Mouse (Mus musculus): ENCODE measurements around the gene 4931422A03Rik. TPM values are rescaled to one million over a fixed set of nuclear protein-coding genes. Genes with fewer than 3 reads are reported as not detected.
"Not testable (repeated sequence)": the region's sequence is repeated elsewhere in the genome, so short reads cannot be mapped to it uniquely, and the experiment has no call there.

Gene 4931422A03Rik
- total and polyA plus RNA-seq, 2 experiments: not detected

- peak within 1 kb of the TSS; percentile 92 for H3K9ac ChIP-seq (ENCODE audit: low read depth, low read length)
- H3K79me2 ChIP-seq (ENCODE audit: control insufficient read depth, insufficient read depth, low read length): peaks cover 14% of the 10 kb centered on the region
- peak within 1 kb of the TSS; percentile 99 for H3K27ac ChIP-seq (replicated peaks; ENCODE audit: insufficient read depth, low read depth, low read length)
- peak; percentile 51 for DNase-seq (ENCODE audit: extremely low read depth, low read depth, low spot score)
- peak; percentile 48; the same call in 1 of the 2 replicates for TF ChIP-seq CTCF (IDR thresholded peaks at IDR 0.05; ENCODE audit: low read depth, low read length)
- peak; percentile 91 for TF ChIP-seq POLR2A (IDR thresholded peaks at IDR 0.05; ENCODE audit: extremely low read depth, insufficient read depth, low read length)
- peaks cover 13% of the 10 kb centered on the region for H3K36me3 ChIP-seq (ENCODE audit: control insufficient read depth, insufficient read depth, low read length)
- WGBS: 2% methylated on average over 44 of the region's 44 CpGs
- peak within 1 kb of the TSS; percentile 98 for H3K4me3 ChIP-seq (ENCODE audit: insufficient read depth, low read depth, low read length)
- peaks cover 8% of the 10 kb centered on the region for H3K4me1 ChIP-seq (ENCODE audit: control insufficient read depth, insufficient read depth, low read length)
- H3K27me3 ChIP-seq (ENCODE audit: control insufficient read depth, insufficient read depth, low read length): no peaks in the 10 kb centered on the region
Measured at GRCm38 (mm10) chr2:104027458-104028138, 563 bp downstream of the 4931422A03Rik start, which contains the start of gene Fbxo3. Fbxo3 (plus strand) TSS chr2:104027721.

- TF ChIP-seq CTCF (IDR thresholded peaks at IDR 0.05; ENCODE audit: low read depth, low read length) (no peak), POLR2A (IDR thresholded peaks at IDR 0.05; ENCODE audit: extremely low read depth, insufficient read depth, low read length) (no peak)
- no peaks in the 10 kb centered on the region for H3K36me3 ChIP-seq (ENCODE audit: control insufficient read depth, insufficient read depth, low read length)
- H3K79me2 ChIP-seq (ENCODE audit: control insufficient read depth, insufficient read depth, low read length): peaks cover 12% of the 10 kb centered on the region
- H3K27ac ChIP-seq (replicated peaks; ENCODE audit: insufficient read depth, low read depth, low read length): no peak overlapping the region
- H3K9ac ChIP-seq (ENCODE audit: low read depth, low read length): no peak overlapping the region
- no peaks in the 10 kb centered on the region for H3K27me3 ChIP-seq (ENCODE audit: control insufficient read depth, insufficient read depth, low read length)
- H3K4me3 ChIP-seq (ENCODE audit: insufficient read depth, low read depth, low read length): no peak overlapping the region
- no peak for DNase-seq (ENCODE audit: extremely low read depth, low read depth, low spot score)
- peaks cover 2% of the 10 kb centered on the region; the same call in 1 of the 2 replicates for H3K4me1 ChIP-seq (ENCODE audit: control insufficient read depth, insufficient read depth, low read length)
- WGBS: 98% methylated on average over 4 of the region's 4 CpGs
Measured at GRCm38 (mm10) chr2:104024656-104025055, 3.5 kb downstream of the 4931422A03Rik start.

- Histone ChIP-seq H3K27ac (replicated peaks; ENCODE audit: insufficient read depth, low read depth, low read length) (no peak overlapping the region), H3K4me3 (ENCODE audit: insufficient read depth, low read depth, low read length) (no peak overlapping the region), H3K79me2 (ENCODE audit: control insufficient read depth, insufficient read depth, low read length) (peaks cover 5% of the 10 kb centered on the region), H3K4me1 (ENCODE audit: control insufficient read depth, insufficient read depth, low read length) (no peaks in the 10 kb centered on the region), H3K27me3 (ENCODE audit: control insufficient read depth, insufficient read depth, low read length) (no peaks in the 10 kb centered on the region), H3K36me3 (ENCODE audit: control insufficient read depth, insufficient read depth, low read length) (no peaks in the 10 kb centered on the region), H3K9ac (ENCODE audit: low read depth, low read length) (no peak overlapping the region)
- DNase-seq (ENCODE audit: extremely low read depth, low read depth, low spot score): no peak
- 88% methylated on average over 7 of the region's 7 CpGs for WGBS
- TF ChIP-seq POLR2A (IDR thresholded peaks at IDR 0.05; ENCODE audit: extremely low read depth, insufficient read depth, low read length) (no peak), CTCF (IDR thresholded peaks at IDR 0.05; ENCODE audit: low read depth, low read length) (no peak)
Measured at GRCm38 (mm10) chr2:104023096-104023495, 5.1 kb downstream of the 4931422A03Rik start.

- whole genome bisulfite sequencing: 30% methylated on average over 3 of the region's 3 CpGs
- DNase-seq (ENCODE audit: extremely low read depth, low read depth, low spot score): peak; percentile 93
- H3K4me3 ChIP-seq (ENCODE audit: insufficient read depth, low read depth, low read length); H3K27me3 ChIP-seq (ENCODE audit: control insufficient read depth, insufficient read depth, low read length); H3K4me1 ChIP-seq (ENCODE audit: control insufficient read depth, insufficient read depth, low read length); H3K36me3 ChIP-seq (ENCODE audit: control insufficient read depth, insufficient read depth, low read length); H3K9ac ChIP-seq (ENCODE audit: low read depth, low read length); H3K79me2 ChIP-seq (ENCODE audit: control insufficient read depth, insufficient read depth, low read length): not testable (repeated sequence)
- H3K27ac ChIP-seq (replicated peaks; ENCODE audit: insufficient read depth, low read depth, low read length): peak overlapping the region; percentile 95
Measured at GRCm38 (mm10) chr2:104008853-104009252, 19.3 kb downstream of the 4931422A03Rik start.

GRCm38 (mm10) chr2:104007793-104008519, 20.2 kb downstream of the 4931422A03Rik start:
- no peak overlapping the region for H3K4me3 ChIP-seq (ENCODE audit: insufficient read depth, low read depth, low read length)
- TF ChIP-seq POLR2A (IDR thresholded peaks at IDR 0.05; ENCODE audit: extremely low read depth, insufficient read depth, low read length) (no peak), CTCF (IDR thresholded peaks at IDR 0.05; ENCODE audit: low read depth, low read length) (no peak)
- H3K27me3 ChIP-seq (ENCODE audit: control insufficient read depth, insufficient read depth, low read length): no peaks in the 10 kb centered on the region
- no peak overlapping the region for H3K9ac ChIP-seq (ENCODE audit: low read depth, low read length)
- DNase-seq (ENCODE audit: extremely low read depth, low read depth, low spot score): peak; percentile 95
- H3K27ac ChIP-seq (replicated peaks; ENCODE audit: insufficient read depth, low read depth, low read length): peak overlapping the region; percentile 95
- peaks cover 8% of the 10 kb centered on the region; the same call in 1 of the 2 replicates for H3K4me1 ChIP-seq (ENCODE audit: control insufficient read depth, insufficient read depth, low read length)
- H3K36me3 ChIP-seq (ENCODE audit: control insufficient read depth, insufficient read depth, low read length): no peaks in the 10 kb centered on the region
- no peaks in the 10 kb centered on the region for H3K79me2 ChIP-seq (ENCODE audit: control insufficient read depth, insufficient read depth, low read length)
- 31% methylated on average over 7 of the region's 7 CpGs for WGBS
